Mouse (Mus musculus): ENCODE data around the gene Cyp26c1. TPM values are rescaled to one million over a fixed set of nuclear protein-coding genes. Genes with fewer than 3 reads are reported as not detected.

Cyp26c1 gene
- polyA plus RNA-seq, 1 experiment from 2014 or later: not detected

GRCm38 (mm10) chr19:37667855-37668594, 17.4 kb upstream of the Cyp26c1 start:
- H3K4me3 ChIP-seq (ENCODE audit: low read depth, low read length): no peak overlapping the region
- no peaks in the 10 kb centered on the region for H3K36me3 ChIP-seq (ENCODE audit: control insufficient read depth, insufficient read depth)
- TF ChIP-seq CTCF (IDR thresholded peaks at IDR 0.05; ENCODE audit: low read depth): no peak
- no peaks in the 10 kb centered on the region for H3K9me3 ChIP-seq (ENCODE audit: control insufficient read depth)
- H3K4me2 ChIP-seq (replicated peaks; ENCODE audit: low read depth): no peak overlapping the region
- no peaks in the 10 kb centered on the region for H3K27me3 ChIP-seq (replicated peaks; ENCODE audit: control insufficient read depth, insufficient read depth, low read length)
- no peak overlapping the region for H3K9ac ChIP-seq (ENCODE audit: low read depth, low read length)
- 0 out of 2 replicates have a peak overlapping the region, but pooled peaks have one; percentile 63 for H3K27ac ChIP-seq (ENCODE audit: low read depth, low read length)
- WGBS: 53% methylated on average over 13 of the region's 13 CpGs
- peak; percentile 39; the same call in 1 of the 2 replicates for ATAC-seq
- 0 out of 2 replicates have a peak, but pooled peaks cover 3% of the 10 kb centered on the region for H3K4me1 ChIP-seq (replicated peaks; ENCODE audit: control insufficient read depth, insufficient read depth, low read length)

- peak overlapping the region; percentile 63 for H3K27ac ChIP-seq (ENCODE audit: low read depth, low read length)
- no peaks in the 10 kb centered on the region for H3K9me3 ChIP-seq (ENCODE audit: control insufficient read depth)
- H3K4me2 ChIP-seq (replicated peaks; ENCODE audit: low read depth): no peak overlapping the region
- no peaks in the 10 kb centered on the region for H3K27me3 ChIP-seq (replicated peaks; ENCODE audit: control insufficient read depth, insufficient read depth, low read length)
- 0 out of 2 replicates have a peak, but pooled peaks cover 3% of the 10 kb centered on the region for H3K4me1 ChIP-seq (replicated peaks; ENCODE audit: control insufficient read depth, insufficient read depth, low read length)
- no peaks in the 10 kb centered on the region for H3K36me3 ChIP-seq (ENCODE audit: control insufficient read depth, insufficient read depth)
- H3K4me3 ChIP-seq (ENCODE audit: low read depth, low read length): no peak overlapping the region
- no peak overlapping the region for H3K9ac ChIP-seq (ENCODE audit: low read depth, low read length)
- 88% methylated on average over 5 of the region's 5 CpGs for WGBS
- TF ChIP-seq CTCF (IDR thresholded peaks at IDR 0.05; ENCODE audit: low read depth): no peak
- ATAC-seq: peak; percentile 54; the same call in 1 of the 2 replicates
Observed at GRCm38 (mm10) chr19:37668657-37669056, 16.7 kb upstream of the Cyp26c1 start.

DNA sequence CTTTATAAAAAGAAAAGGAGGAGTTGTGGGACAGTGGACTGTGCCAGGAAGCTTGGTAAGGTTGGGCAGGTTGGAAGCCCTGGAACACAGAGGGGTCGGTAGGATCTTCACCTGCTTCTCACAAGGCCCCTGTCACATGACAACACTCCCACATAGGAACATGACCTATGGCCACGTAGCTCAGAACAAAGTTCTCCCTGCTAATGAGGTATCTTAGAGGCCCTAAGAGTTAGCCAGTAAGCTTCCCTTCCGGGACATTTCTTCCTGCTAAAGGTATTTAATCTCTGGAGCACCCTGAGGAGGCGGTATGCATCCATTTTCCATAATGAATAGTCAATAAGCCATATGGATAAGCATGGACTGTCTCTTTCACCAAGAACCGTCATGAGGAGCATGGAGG, 15.9 kb upstream of the Cyp26c1 start:
- Histone ChIP-seq H3K36me3 (ENCODE audit: control insufficient read depth, insufficient read depth) (no peaks in the 10 kb centered on the region), H3K9ac (ENCODE audit: low read depth, low read length) (no peak overlapping the region), H3K9me3 (ENCODE audit: control insufficient read depth) (no peaks in the 10 kb centered on the region), H3K4me2 (replicated peaks; ENCODE audit: low read depth) (no peak overlapping the region), H3K4me3 (ENCODE audit: low read depth, low read length) (no peak overlapping the region), H3K27ac (ENCODE audit: low read depth, low read length) (peak overlapping the region; percentile 68), H3K27me3 (replicated peaks; ENCODE audit: control insufficient read depth, insufficient read depth, low read length) (no peaks in the 10 kb centered on the region), H3K4me1 (replicated peaks; ENCODE audit: control insufficient read depth, insufficient read depth, low read length) (0 out of 2 replicates have a peak, but pooled peaks cover 3% of the 10 kb centered on the region)
- WGBS: 68% methylated on average over 5 of the region's 5 CpGs
- no peak for TF ChIP-seq CTCF (IDR thresholded peaks at IDR 0.05; ENCODE audit: low read depth)
- ATAC-seq: peak; percentile 80

DNA sequence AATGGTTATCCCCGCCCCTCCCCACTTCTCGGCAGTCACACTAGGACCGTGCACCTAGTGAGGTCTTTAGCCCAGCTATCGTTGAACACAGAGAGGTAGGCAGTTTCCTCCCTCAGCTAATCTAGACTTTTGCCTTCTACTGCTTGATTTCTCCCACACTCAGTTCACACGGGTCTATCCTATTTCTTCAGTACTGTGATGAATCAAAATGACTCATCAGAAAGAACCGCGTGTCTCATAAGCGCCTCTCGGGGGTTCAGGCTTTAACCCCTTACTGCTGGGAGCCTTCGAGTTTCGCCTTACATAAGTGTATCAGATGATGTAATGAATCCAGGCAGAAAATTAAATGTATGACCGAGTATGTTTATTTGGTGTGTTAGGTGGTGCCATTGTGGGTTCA, 12.0 kb upstream of the Cyp26c1 start:
- no peak overlapping the region for H3K27ac ChIP-seq (ENCODE audit: low read depth, low read length)
- ATAC-seq: no peak
- 63% methylated on average over 12 of the region's 12 CpGs for WGBS

GRCm38 (mm10) chr19:37686347-37686746, 966 bp downstream of the Cyp26c1 start:
- Histone ChIP-seq H3K27ac (ENCODE audit: low read depth, low read length) (no peak overlapping the region), H3K4me3 (ENCODE audit: low read depth, low read length) (no peak overlapping the region), H3K4me2 (replicated peaks; ENCODE audit: low read depth) (no peak overlapping the region), H3K9me3 (ENCODE audit: control insufficient read depth) (no peaks in the 10 kb centered on the region), H3K9ac (ENCODE audit: low read depth, low read length) (no peak overlapping the region), H3K4me1 (replicated peaks; ENCODE audit: control insufficient read depth, insufficient read depth, low read length) (no peaks in the 10 kb centered on the region), H3K27me3 (replicated peaks; ENCODE audit: control insufficient read depth, insufficient read depth, low read length) (peaks cover 54% of the 10 kb centered on the region), H3K36me3 (ENCODE audit: control insufficient read depth, insufficient read depth) (peaks cover 9% of the 10 kb centered on the region; the same call in 1 of the 2 replicates)
- ATAC-seq: no peak
- TF ChIP-seq CTCF (IDR thresholded peaks at IDR 0.05; ENCODE audit: low read depth): no peak
- 22% methylated on average over 23 of the region's 23 CpGs for WGBS

More for the DNA sequence above, 12.0 kb upstream of the Cyp26c1 start:
- Histone ChIP-seq H3K9me3 (ENCODE audit: control insufficient read depth) (no peaks in the 10 kb centered on the region), H3K4me2 (replicated peaks; ENCODE audit: low read depth) (no peak overlapping the region), H3K27me3 (replicated peaks; ENCODE audit: control insufficient read depth, insufficient read depth, low read length) (no peaks in the 10 kb centered on the region), H3K36me3 (ENCODE audit: control insufficient read depth, insufficient read depth) (no peaks in the 10 kb centered on the region), H3K4me1 (replicated peaks; ENCODE audit: control insufficient read depth, insufficient read depth, low read length) (0 out of 2 replicates have a peak, but pooled peaks cover 3% of the 10 kb centered on the region), H3K4me3 (ENCODE audit: low read depth, low read length) (no peak overlapping the region), H3K9ac (ENCODE audit: low read depth, low read length) (no peak overlapping the region)
- no peak for TF ChIP-seq CTCF (IDR thresholded peaks at IDR 0.05; ENCODE audit: low read depth)

GRCm38 (mm10) chr19:37686941-37687850, 1.8 kb downstream of the Cyp26c1 start:
- Histone ChIP-seq H3K9ac (ENCODE audit: low read depth, low read length) (no peak overlapping the region), H3K36me3 (ENCODE audit: control insufficient read depth, insufficient read depth) (peaks cover 9% of the 10 kb centered on the region; the same call in 1 of the 2 replicates), H3K4me1 (replicated peaks; ENCODE audit: control insufficient read depth, insufficient read depth, low read length) (no peaks in the 10 kb centered on the region), H3K9me3 (ENCODE audit: control insufficient read depth) (no peaks in the 10 kb centered on the region), H3K4me2 (replicated peaks; ENCODE audit: low read depth) (no peak overlapping the region), H3K27ac (ENCODE audit: low read depth, low read length) (no peak overlapping the region), H3K4me3 (ENCODE audit: low read depth, low read length) (no peak overlapping the region), H3K27me3 (replicated peaks; ENCODE audit: control insufficient read depth, insufficient read depth, low read length) (peaks cover 63% of the 10 kb centered on the region)
- ATAC-seq: peak; percentile 48
- TF ChIP-seq CTCF (IDR thresholded peaks at IDR 0.05; ENCODE audit: low read depth): peak; percentile 76
- 10% methylated on average over 62 of the region's 62 CpGs for WGBS

Data from intestine, postnatal 0 days (tissue).